Mouse (Mus musculus) megakaryocyte progenitor cell, adult 5-6 weeks (primary cell): ENCODE results near the gene Glb1l. TPM values are rescaled to one million over a fixed set of nuclear protein-coding genes. Genes with fewer than 3 reads are reported as not detected.

Experiments used
- ATAC-seq: replicated peaks from 2 replicates; pipeline ENCODE4 v1.8.0; 2016; ENCODE audit warnings: mild to moderate bottlenecking, moderate TSS enrichment, inconsistent platforms; ENCODE audit not compliant: poor library complexity
- total RNA-seq, 2 experiments: library from RNA; stranded (forward) in 1 of 2; stranded (reverse) in 1 of 2; fragments of 157-497, 149-512 nt in 1 of 2; fragments of 200-1000 nt in 1 of 2; gene quantifications; 2 replicates each; pipeline versions ENCODE4 v1.2.3 to v1.2.4; 2015 to 2017

Glb1l gene
- total RNA-seq, 2 experiments from 2014 or later: 12.3 to 31.9 TPM

- ATAC-seq: peak; percentile 32
These were observed 1.5 kb downstream of the Glb1l start for GRCm38 (mm10) chr1:75208967-75209678.

GRCm38 (mm10) chr1:75201236-75201635, 9.4 kb downstream of the Glb1l start:
- ATAC-seq: no peak

DNA sequence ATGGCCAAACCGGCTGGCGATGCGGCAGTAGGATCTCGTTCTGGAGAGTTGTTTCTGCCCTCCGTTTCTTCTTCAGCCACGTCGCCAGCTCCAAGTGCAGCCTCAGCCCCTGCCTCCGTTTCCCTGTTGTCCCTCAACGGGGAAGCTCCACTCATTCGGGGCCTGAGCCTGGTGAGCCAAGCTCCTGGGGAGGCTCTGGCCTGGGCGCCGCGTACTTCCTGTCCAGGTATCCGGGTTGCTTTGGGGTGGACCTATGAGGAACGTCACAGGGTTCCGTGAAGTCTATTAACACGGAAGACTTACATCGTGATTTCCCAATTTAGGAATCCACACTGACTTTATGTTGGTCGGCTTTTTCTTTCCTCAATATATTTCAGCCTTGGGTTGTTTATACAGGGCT, 18.2 kb downstream of the Glb1l start:
- ATAC-seq: peak; percentile 38

GRCm38 (mm10) chr1:75191622-75192402, 18.8 kb downstream of the Glb1l start, which contains the start of the genes Ankzf1 and Atg9a:
Gene Ankzf1, plus strand, starts transcription at chr1:75192151.
Gene Atg9a, minus strand, starts transcription at chr1:75192196.
- ATAC-seq: peak; percentile 85

DNA sequence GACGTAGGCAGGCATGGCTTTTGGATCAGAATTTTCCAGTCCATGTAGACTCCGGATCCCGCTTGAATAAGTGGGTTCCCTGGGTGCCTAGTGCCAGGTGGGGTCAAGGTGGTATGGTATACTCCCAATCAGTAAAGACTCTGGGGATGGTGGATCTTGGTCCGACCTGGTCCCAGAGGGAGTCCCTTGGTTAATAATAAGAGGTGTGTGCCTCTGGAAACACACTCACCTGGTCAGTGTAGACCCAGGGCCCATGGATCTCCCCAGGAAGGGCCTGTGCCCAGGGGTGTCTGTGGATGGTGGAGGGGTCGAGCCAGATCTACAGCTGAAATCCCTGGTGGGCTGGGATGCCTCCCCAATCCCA, 19.4 kb downstream of the Glb1l start:
- ATAC-seq: no peak

- 0 out of 2 replicates have a peak, but pooled peaks have one; percentile 5 for ATAC-seq
These were observed 20.0 kb downstream of the Glb1l start for GRCm38 (mm10) chr1:75190577-75190976.

DNA sequence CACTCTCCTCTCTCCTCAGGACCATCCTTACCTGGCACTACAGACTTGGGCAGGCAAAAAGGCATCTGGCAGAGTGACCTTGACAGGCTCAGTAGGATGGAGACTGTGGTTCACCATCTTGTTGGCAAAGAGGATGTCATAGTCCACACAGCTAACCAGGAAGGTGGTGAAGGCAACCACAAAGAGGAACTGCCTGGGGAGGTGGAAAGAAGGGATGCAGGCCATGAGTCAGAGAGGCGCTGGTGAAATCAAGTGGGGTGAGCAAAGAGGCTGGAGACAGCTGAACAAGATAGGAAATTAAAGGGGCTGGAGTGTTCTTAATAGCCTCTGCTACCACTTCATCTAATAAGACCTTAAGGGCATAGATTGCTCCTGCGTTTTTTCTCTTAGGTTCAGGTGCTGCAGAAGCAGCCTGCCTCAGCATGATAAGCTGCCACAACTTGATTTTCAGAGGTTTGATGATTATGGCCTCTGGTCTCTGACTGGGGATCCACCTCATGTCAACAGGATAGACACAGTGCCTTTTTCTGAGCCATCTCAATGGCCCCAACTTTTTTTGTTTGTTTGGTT, 22.6 kb downstream of the Glb1l start:
- peak; percentile 64 for ATAC-seq

GRCm38 (mm10) chr1:75187126-75187525, 23.5 kb downstream of the Glb1l start:
- ATAC-seq: no peak

- ATAC-seq: no peak
These were observed 25.1 kb downstream of the Glb1l start for GRCm38 (mm10) chr1:75185495-75185894.

- no peak for ATAC-seq
These were observed 28.5 kb downstream of the Glb1l start for GRCm38 (mm10) chr1:75182160-75182559.

- ATAC-seq: no peak
These were observed 29.2 kb downstream of the Glb1l start for GRCm38 (mm10) chr1:75181377-75181870.

GRCm38 (mm10) chr1:75180741-75181140, 29.9 kb downstream of the Glb1l start:
- ATAC-seq: no peak

- peak; percentile 85 for ATAC-seq
These were observed 30.5 kb downstream of the Glb1l start, which contains the start of gene Abcb6 for GRCm38 (mm10) chr1:75180105-75180590. Gene Abcb6, minus strand, starts transcription at chr1:75180392.

- peak; percentile 71 for ATAC-seq
These were observed 31.1 kb downstream of the Glb1l start for GRCm38 (mm10) chr1:75179334-75180104.

GRCm38 (mm10) chr1:75168472-75169464, 41.8 kb downstream of the Glb1l start, which contains the start of gene Zfand2b:
Gene Zfand2b, plus strand, starts transcription at chr1:75168646.
- peak; percentile 92 for ATAC-seq

DNA sequence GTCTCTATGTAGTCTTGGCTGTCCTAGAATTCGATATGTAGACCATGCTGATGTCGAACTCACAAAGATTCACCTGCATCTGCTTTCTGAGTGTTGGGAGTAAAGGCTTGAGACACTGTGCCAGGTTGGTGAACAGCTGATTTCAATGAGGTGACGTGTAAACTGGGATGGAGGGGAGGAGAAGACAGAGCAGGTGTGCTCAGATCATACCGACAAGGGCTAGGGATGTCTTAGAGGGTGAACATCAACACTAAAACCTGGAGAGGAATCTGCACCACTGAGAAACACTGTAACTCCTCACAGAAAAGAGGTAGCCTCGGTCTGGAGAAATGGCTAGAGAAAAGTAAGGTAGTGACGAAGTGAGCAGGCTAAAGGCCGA, 42.5 kb downstream of the Glb1l start:
- no peak; the same call in 1 of the 2 replicates for ATAC-seq

GRCm38 (mm10) chr1:75160256-75160617, 50.4 kb downstream of the Glb1l start:
- no peak for ATAC-seq

DNA sequence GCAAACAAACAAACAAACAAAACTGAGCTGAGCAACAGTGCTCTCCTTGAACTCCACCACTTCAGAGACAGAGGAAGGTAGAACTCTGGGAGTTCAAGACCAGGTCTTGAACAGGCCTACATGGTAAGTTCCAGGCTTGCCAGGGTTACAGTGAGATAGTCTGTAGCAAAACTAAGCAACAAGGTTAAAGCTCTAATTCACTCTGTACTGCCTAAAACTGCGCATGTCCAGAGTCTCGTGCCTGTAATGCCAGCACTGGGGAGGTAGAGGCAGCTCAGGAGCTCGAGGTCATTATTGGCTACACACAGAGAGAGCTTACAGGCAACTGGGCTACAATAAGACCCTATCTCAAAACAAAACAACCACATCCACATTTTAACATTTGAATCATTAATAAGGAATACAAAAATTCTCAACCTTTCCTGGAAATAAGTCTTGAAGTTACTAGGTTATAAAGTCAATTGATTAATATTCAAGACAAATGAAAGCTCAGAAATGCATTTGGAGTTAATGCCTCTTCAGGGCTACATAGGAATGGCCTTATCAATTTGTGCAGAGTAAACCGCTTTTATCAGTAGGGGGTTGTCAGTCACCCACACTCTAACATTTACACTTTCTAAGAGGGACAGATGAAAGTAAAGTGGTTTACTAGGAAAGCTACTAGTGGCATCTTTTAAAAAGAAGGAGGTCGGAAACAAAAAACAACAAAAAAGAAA, 50.9 kb downstream of the Glb1l start:
- peak; percentile 80 for ATAC-seq

GRCm38 (mm10) chr1:75158990-75159389, 51.6 kb downstream of the Glb1l start:
- ATAC-seq: 0 out of 2 replicates have a peak, but pooled peaks have one; percentile 22
